Mouse (Mus musculus) intestine, embryonic 16.5 days (tissue): ENCODE results near the gene Synpr. TPM values are rescaled to one million over a fixed set of nuclear protein-coding genes. Genes with fewer than 3 reads are reported as not detected.

Experiments
- ATAC-seq: fragments of 200-750 bp; cut with Nextera tagmentation; 2 replicates; pipeline ENCODE4 v1.8.0; 2017; ENCODE audit warnings: moderate TSS enrichment, moderate library complexity
- H3K27ac ChIP-seq: fragments of 300-500 bp; sonication (generic); 2 replicates; pipeline ENCODE4 v1.5.1; 2014; ENCODE audit warnings: mild to moderate bottlenecking, low read length
- H3K27me3 ChIP-seq: fragments of 300-500 bp; sonication (generic); replicated peaks from 2 replicates; pipeline ENCODE4 v1.6.1; 2014; ENCODE audit warnings: low read length, control low read depth, mixed read lengths; ENCODE audit not compliant: control insufficient read depth, insufficient read depth
- H3K36me3 ChIP-seq: fragments of 300-500 bp; sonication (generic); 2 replicates; pipeline ENCODE4 v1.6.1; 2014; ENCODE audit warnings: low read length, control low read depth; ENCODE audit not compliant: control insufficient read depth, insufficient read depth
- H3K4me1 ChIP-seq: fragments of 300-500 bp; sonication (generic); 2 replicates; pipeline ENCODE4 v1.6.1; 2014; ENCODE audit warnings: low read length, control low read depth, mixed read lengths; ENCODE audit not compliant: control insufficient read depth, insufficient read depth
- H3K4me2 ChIP-seq: fragments of 300-500 bp; sonication (generic); 2 replicates; pipeline ENCODE4 v1.6.1; 2014; ENCODE audit warnings: low read depth, low read length, control low read depth
- H3K4me3 ChIP-seq: fragments of 300-500 bp; sonication (generic); 2 replicates; pipeline ENCODE4 v1.5.1; 2014; ENCODE audit warnings: mild to moderate bottlenecking, low read length
- H3K9ac ChIP-seq: fragments of 300-500 bp; sonication (generic); 2 replicates; pipeline ENCODE4 v1.6.1; 2014; ENCODE audit warnings: low read depth, low read length
- H3K9me3 ChIP-seq: fragments of 300-500 bp; sonication (generic); 2 replicates; pipeline ENCODE4 v1.6.1; 2016; ENCODE audit warnings: low read length, control low read depth; ENCODE audit not compliant: control insufficient read depth
- WGBS: fragments of 180-500 bp; shearing (Covaris S2); extraction: QIAGEN DNeasy Blood & Tissue Kit; methylation state at CpG from one replicate; pipeline ENCODE4 v1.1.7; 2014; 5-methylcytosine and 5-hydroxymethylcytosine counted together
- polyA plus RNA-seq: library from polyadenylated mRNA; unstranded; fragments of >200 nt; fragmentation: Nextera tagmentation; extraction: Ambion mirVana; gene quantifications from 2 replicates; pipeline ENCODE4 v1.2.1, GENCODE M21; 2015

Gene Synpr
- polyA plus RNA-seq, 1 experiment from 2014 or later = 1.7 TPM

GRCm38 (mm10) chr14:13597204-13597603, 312.6 kb downstream of the Synpr start:
- no peaks in the 10 kb centered on the region for H3K27me3 ChIP-seq
- ATAC-seq = no peak
- no peaks in the 10 kb centered on the region for H3K4me1 ChIP-seq
- 72% methylated on average over 2 of the region's 2 CpGs for WGBS
- H3K27ac ChIP-seq = no peak overlapping the region
- no peak overlapping the region for H3K9ac ChIP-seq
- no peak overlapping the region for H3K4me3 ChIP-seq
- no peaks in the 10 kb centered on the region for H3K9me3 ChIP-seq
- no peaks in the 10 kb centered on the region for H3K36me3 ChIP-seq
- H3K4me2 ChIP-seq = no peak overlapping the region

- H3K4me1 ChIP-seq = no peaks in the 10 kb centered on the region
- ATAC-seq = no peak
- H3K4me3 ChIP-seq = no peak overlapping the region
- no peak overlapping the region for H3K27ac ChIP-seq
- no peaks in the 10 kb centered on the region for H3K9me3 ChIP-seq
- H3K36me3 ChIP-seq = no peaks in the 10 kb centered on the region
- H3K4me2 ChIP-seq = no peak overlapping the region
- H3K9ac ChIP-seq = no peak overlapping the region
- no peaks in the 10 kb centered on the region for H3K27me3 ChIP-seq
- 62% methylated on average over 2 of the region's 2 CpGs for WGBS
Measured at GRCm38 (mm10) chr14:13620531-13620930, 336.0 kb downstream of the Synpr start.

- Histone ChIP-seq H3K36me3 (no peaks in the 10 kb centered on the region), H3K27me3 (no peaks in the 10 kb centered on the region), H3K4me3 (no peak overlapping the region), H3K4me1 (no peaks in the 10 kb centered on the region), H3K27ac (no peak overlapping the region), H3K4me2 (no peak overlapping the region), H3K9ac (no peak overlapping the region), H3K9me3 (no peaks in the 10 kb centered on the region)
- 91% methylated on average over 1 of the region's 1 CpGs for WGBS
- no peak for ATAC-seq
Measured at GRCm38 (mm10) chr14:13649865-13650264, 365.3 kb downstream of the Synpr start.

GRCm38 (mm10) chr14:13651039-13651438, 366.5 kb downstream of the Synpr start:
- Histone ChIP-seq H3K9me3 (no peaks in the 10 kb centered on the region), H3K4me3 (no peak overlapping the region), H3K27me3 (no peaks in the 10 kb centered on the region), H3K4me2 (no peak overlapping the region), H3K9ac (no peak overlapping the region), H3K36me3 (no peaks in the 10 kb centered on the region), H3K4me1 (no peaks in the 10 kb centered on the region), H3K27ac (no peak overlapping the region)
- no peak for ATAC-seq
- 30% methylated on average over 1 of the region's 1 CpGs for WGBS

GRCm38 (mm10) chr14:13651541-13652298, 367.1 kb downstream of the Synpr start:
- Histone ChIP-seq H3K27me3 (no peaks in the 10 kb centered on the region), H3K27ac (no peak overlapping the region), H3K36me3 (no peaks in the 10 kb centered on the region), H3K4me3 (no peak overlapping the region), H3K4me2 (no peak overlapping the region), H3K4me1 (no peaks in the 10 kb centered on the region), H3K9me3 (no peaks in the 10 kb centered on the region), H3K9ac (no peak overlapping the region)
- no peak for ATAC-seq
- WGBS = 77% methylated on average over 2 of the region's 2 CpGs
